Mouse (Mus musculus): ENCODE measurements around the gene Lsm7. TPM values are rescaled to one million over a fixed set of nuclear protein-coding genes. Genes with fewer than 3 reads are reported as not detected.

Gene Lsm7
- total and polyA plus RNA-seq, 3 experiments = 198 to 411 (median 374) TPM

DNA sequence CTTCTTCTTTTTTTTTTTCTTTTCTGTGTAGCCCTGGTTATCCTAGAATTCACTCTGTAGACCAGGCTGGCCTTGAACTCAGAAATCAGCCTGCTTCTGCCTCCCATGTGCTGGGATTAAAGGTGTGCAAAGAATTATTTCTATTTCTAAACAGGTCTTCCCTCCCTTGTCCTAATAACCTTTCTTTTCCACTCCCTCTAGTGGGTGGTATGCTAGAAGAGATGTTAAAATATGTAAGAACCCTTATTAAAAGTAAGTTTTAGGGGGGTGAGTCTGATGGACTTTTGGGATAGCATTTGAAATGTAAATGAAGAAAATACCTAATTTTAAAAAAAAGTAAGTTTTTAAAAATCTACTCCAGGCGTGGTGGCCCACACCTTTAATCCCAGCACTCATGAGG lies 31.7 kb downstream of the Lsm7 start:
- TF ChIP-seq ETS1 (conservative IDR thresholded peaks at IDR 0.05; ENCODE audit: low read depth, low read length) (no peak), MXI1 (IDR thresholded peaks at IDR 0.05; ENCODE audit: low read depth, low read length) (no peak), MAFK (IDR thresholded peaks at IDR 0.05; ENCODE audit: insufficient replicate concordance, low read length) (no peak), RAD21 (IDR thresholded peaks at IDR 0.05; ENCODE audit: low read depth, low read length) (no peak), ZKSCAN1 (IDR thresholded peaks at IDR 0.05; ENCODE audit: borderline replicate concordance, low read depth, low read length) (no peak)
- dilution Hi-C loops (cut with MboI; ENCODE audit: extremely low pct_ligation_motif_present, extremely low pct_unique_long_range_greater_than_20kb, low sequenced_read_pairs) (no loop called here), in situ Hi-C loops (cut with MboI; ENCODE audit: low pct_ligation_motif_present, low pct_unique_long_range_greater_than_20kb, low sequenced_read_pairs) (loop anchor here (5.0 kb wide), 1 partner anchor 34 kb away; the partner anchor contains the start of genes Lsm7 and Sppl2b)
- peaks cover 17% of the 10 kb centered on the region for H3K79me2 ChIP-seq (replicated peaks; ENCODE audit: control insufficient read depth, extremely low read depth, insufficient read depth, poor library complexity, severe bottlenecking)
- H3K9me3 ChIP-seq (replicated peaks; ENCODE audit: low read length) = no peaks in the 10 kb centered on the region
- no peak overlapping the region for H3K4me2 ChIP-seq (ENCODE audit: insufficient read depth, low read depth, poor library complexity, severe bottlenecking)
- DNase-seq (ENCODE audit: extremely low read depth) = no peak
- no peak overlapping the region for H3K4me3 ChIP-seq (replicated peaks in 1 of 3; ENCODE audit: low read depth in 2 of 3, low read length in 2 of 3, poor library complexity in 1 of 3)
- peaks cover 8 to 10% of the 10 kb centered on the region in 2 experiments for H3K36me3 ChIP-seq (replicated peaks in 1 of 2; ENCODE audit: control insufficient read depth in 1 of 2, insufficient read depth in 1 of 2, low read length in 1 of 2)
- no peak overlapping the region for H3K9ac ChIP-seq (ENCODE audit: insufficient read depth, low read depth)
- peaks cover 6 to 28% of the 10 kb centered on the region in 2 experiments for H3K4me1 ChIP-seq (ENCODE audit: control insufficient read depth in 1 of 2, insufficient read depth in 2 of 2)
- no peak overlapping the region for H3K27ac ChIP-seq (ENCODE audit: insufficient read depth, low read depth)
- H3K27me3 ChIP-seq (replicated peaks) = no peaks in the 10 kb centered on the region

- in situ Hi-C loops (cut with MboI; ENCODE audit: low pct_ligation_motif_present, low pct_unique_long_range_greater_than_20kb, low sequenced_read_pairs) = loop anchor here (5.0 kb wide), 1 partner anchor 35 kb away; the partner anchor contains the start of genes Lsm7 and Sppl2b
- no peak overlapping the region for H3K27ac ChIP-seq (ENCODE audit: insufficient read depth, low read depth)
- H3K9ac ChIP-seq (ENCODE audit: insufficient read depth, low read depth) = no peak overlapping the region
- no peak overlapping the region for H3K4me3 ChIP-seq (replicated peaks in 1 of 3; ENCODE audit: low read depth in 2 of 3, low read length in 2 of 3, poor library complexity in 1 of 3)
- dilution Hi-C loops (cut with MboI; ENCODE audit: extremely low pct_ligation_motif_present, extremely low pct_unique_long_range_greater_than_20kb, low sequenced_read_pairs) = no loop called here
- H3K9me3 ChIP-seq (replicated peaks; ENCODE audit: low read length) = no peaks in the 10 kb centered on the region
- H3K27me3 ChIP-seq (replicated peaks) = no peaks in the 10 kb centered on the region
- no peak for DNase-seq (ENCODE audit: extremely low read depth)
- peaks cover 9% of the 10 kb centered on the region for H3K79me2 ChIP-seq (replicated peaks; ENCODE audit: control insufficient read depth, extremely low read depth, insufficient read depth, poor library complexity, severe bottlenecking)
- peaks cover 2 to 20% of the 10 kb centered on the region in 2 experiments; a peak in 2 of 4 replicates for H3K4me1 ChIP-seq (ENCODE audit: control insufficient read depth in 1 of 2, insufficient read depth in 2 of 2)
- TF ChIP-seq ETS1 (conservative IDR thresholded peaks at IDR 0.05; ENCODE audit: low read depth, low read length) (no peak), GABPA (IDR thresholded peaks at IDR 0.05; ENCODE audit: insufficient replicate concordance, low read depth, low read length) (no peak), ELF1 (IDR thresholded peaks at IDR 0.05; ENCODE audit: low read depth, low read length) (no peak), MAFK (IDR thresholded peaks at IDR 0.05; ENCODE audit: insufficient replicate concordance, low read length) (no peak), CHD2 (IDR thresholded peaks at IDR 0.05; ENCODE audit: low read length) (no peak), TBP (conservative IDR thresholded peaks at IDR 0.05; ENCODE audit: low read depth, low read length) (no peak)
- H3K4me2 ChIP-seq (ENCODE audit: insufficient read depth, low read depth, poor library complexity, severe bottlenecking) = no peak overlapping the region
- peaks cover under 1 to 2% of the 10 kb centered on the region in 2 experiments for H3K36me3 ChIP-seq (replicated peaks in 1 of 2; ENCODE audit: control insufficient read depth in 1 of 2, insufficient read depth in 1 of 2, low read length in 1 of 2)
Observed at GRCm38 (mm10) chr10:80822528-80822927, 32.5 kb downstream of the Lsm7 start.

- DNase-seq (ENCODE audit: extremely low read depth) = peak; percentile 38
- Histone ChIP-seq H3K9ac (ENCODE audit: insufficient read depth, low read depth) (no peak overlapping the region), H3K4me1 (ENCODE audit: control insufficient read depth in 1 of 2, insufficient read depth in 2 of 2) (peaks cover 2 to 20% of the 10 kb centered on the region in 2 experiments; a peak in 2 of 4 replicates), H3K4me2 (ENCODE audit: insufficient read depth, low read depth, poor library complexity, severe bottlenecking) (no peak overlapping the region), H3K36me3 (replicated peaks in 1 of 2; ENCODE audit: control insufficient read depth in 1 of 2, insufficient read depth in 1 of 2, low read length in 1 of 2) (no peaks in the 10 kb centered on the region), H3K79me2 (replicated peaks; ENCODE audit: control insufficient read depth, extremely low read depth, insufficient read depth, poor library complexity, severe bottlenecking) (peaks cover 4% of the 10 kb centered on the region), H3K27me3 (replicated peaks) (no peaks in the 10 kb centered on the region), H3K4me3 (replicated peaks in 1 of 3; ENCODE audit: low read depth in 2 of 3, low read length in 2 of 3, poor library complexity in 1 of 3) (no peak overlapping the region), H3K27ac (ENCODE audit: insufficient read depth, low read depth) (no peak overlapping the region), H3K9me3 (replicated peaks; ENCODE audit: low read length) (no peaks in the 10 kb centered on the region)
- in situ Hi-C loops (cut with MboI; ENCODE audit: low pct_ligation_motif_present, low pct_unique_long_range_greater_than_20kb, low sequenced_read_pairs) = loop anchor here (5.0 kb wide), 1 partner anchor 35 kb away; the partner anchor contains the start of genes Lsm7 and Sppl2b
- dilution Hi-C loops (cut with MboI; ENCODE audit: extremely low pct_ligation_motif_present, extremely low pct_unique_long_range_greater_than_20kb, low sequenced_read_pairs) = no loop called here
- TF ChIP-seq E2F4 (IDR thresholded peaks at IDR 0.05; ENCODE audit: insufficient replicate concordance, low read depth, low read length) (no peak), CHD1 (IDR thresholded peaks at IDR 0.05; ENCODE audit: low read depth, low read length) (no peak), RAD21 (IDR thresholded peaks at IDR 0.05; ENCODE audit: low read depth, low read length) (peak; percentile 56), MYC (IDR thresholded peaks at IDR 0.05; ENCODE audit: low read depth, low read length) (peak; percentile 98), CTCF (conservative IDR thresholded peaks at IDR 0.05 in 1 of 2, IDR thresholded peaks at IDR 0.05 in 1 of 2; ENCODE audit: low read depth in 2 of 2, low read length in 2 of 2) (peak in 1 of 2 experiments; percentile 86; a peak in 3 of 4 replicates), ZC3H11A (IDR thresholded peaks at IDR 0.05; ENCODE audit: low read depth, low read length) (peak; percentile 19; the same call in 1 of the 2 replicates), POLR2A (IDR thresholded peaks at IDR 0.05; ENCODE audit: low read depth, low read length) (no peak), ZNF384 (IDR thresholded peaks at IDR 0.05; ENCODE audit: low read depth, low read length) (peak; percentile 89), SIN3A (IDR thresholded peaks at IDR 0.05; ENCODE audit: low read length) (no peak), SMC3 (IDR thresholded peaks at IDR 0.05; ENCODE audit: low read depth, low read length) (peak; percentile 72), ELF1 (IDR thresholded peaks at IDR 0.05; ENCODE audit: low read depth, low read length) (no peak), IRF4 (IDR thresholded peaks at IDR 0.05; ENCODE audit: low read depth, low read length) (no peak), USF1 (IDR thresholded peaks at IDR 0.05; ENCODE audit: low read depth, low read length) (no peak), HCFC1 (IDR thresholded peaks at IDR 0.05; ENCODE audit: low read depth, low read length) (peak; percentile 26; the same call in 1 of the 2 replicates), NRF1 (IDR thresholded peaks at IDR 0.05; ENCODE audit: low read depth, low read length) (no peak), CHD2 (IDR thresholded peaks at IDR 0.05; ENCODE audit: low read length) (no peak)
Observed at GRCm38 (mm10) chr10:80821991-80822390, 33.0 kb downstream of the Lsm7 start.

Measured in CH12.LX (cell line).